Mouse (Mus musculus) bone marrow macrophage, adult 2 months (primary cell): ENCODE results near the gene Gtpbp2.

Experiments
- CTCF ChIP-seq: IDR thresholded peaks from 2 replicates; pipeline ENCODE4 v1.5.1; 2012; ENCODE audit warnings: low read depth, mild to moderate bottlenecking, low read length, moderate library complexity
- POLR2A ChIP-seq: IDR thresholded peaks from 2 replicates; pipeline ENCODE4 v1.6.1; 2012; ENCODE audit warnings: mild to moderate bottlenecking, low read depth, low read length, borderline replicate concordance

DNA sequence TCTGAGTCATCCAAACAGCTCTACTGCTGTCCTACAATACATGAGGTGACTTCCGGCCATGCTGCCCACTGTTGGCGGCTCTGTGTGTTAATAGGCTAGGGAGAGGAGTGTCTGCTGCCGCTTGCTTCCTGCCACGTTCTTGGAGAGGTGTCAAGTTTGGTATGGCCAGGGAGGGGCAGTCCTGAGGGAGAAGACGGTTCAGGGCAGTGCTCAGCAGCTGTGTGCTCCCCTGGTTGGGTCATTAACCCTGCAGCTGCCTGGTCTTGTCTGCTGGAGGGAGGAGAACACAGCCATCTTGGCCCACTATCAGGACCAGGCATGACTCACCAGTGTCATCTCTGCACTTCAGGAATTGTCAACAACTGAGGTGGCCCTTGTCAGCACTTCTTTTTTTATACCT lies 7.5 kb downstream of the Gtpbp2 start:
- TF ChIP-seq CTCF (no peak), POLR2A (no peak)
